Mouse (Mus musculus): ENCODE results near the gene Cep295.
"Not testable (repeated sequence)": the region's sequence is repeated elsewhere in the genome, so short reads cannot be mapped to it uniquely, and the experiment has no call there.

The Cep295 gene

DNA sequence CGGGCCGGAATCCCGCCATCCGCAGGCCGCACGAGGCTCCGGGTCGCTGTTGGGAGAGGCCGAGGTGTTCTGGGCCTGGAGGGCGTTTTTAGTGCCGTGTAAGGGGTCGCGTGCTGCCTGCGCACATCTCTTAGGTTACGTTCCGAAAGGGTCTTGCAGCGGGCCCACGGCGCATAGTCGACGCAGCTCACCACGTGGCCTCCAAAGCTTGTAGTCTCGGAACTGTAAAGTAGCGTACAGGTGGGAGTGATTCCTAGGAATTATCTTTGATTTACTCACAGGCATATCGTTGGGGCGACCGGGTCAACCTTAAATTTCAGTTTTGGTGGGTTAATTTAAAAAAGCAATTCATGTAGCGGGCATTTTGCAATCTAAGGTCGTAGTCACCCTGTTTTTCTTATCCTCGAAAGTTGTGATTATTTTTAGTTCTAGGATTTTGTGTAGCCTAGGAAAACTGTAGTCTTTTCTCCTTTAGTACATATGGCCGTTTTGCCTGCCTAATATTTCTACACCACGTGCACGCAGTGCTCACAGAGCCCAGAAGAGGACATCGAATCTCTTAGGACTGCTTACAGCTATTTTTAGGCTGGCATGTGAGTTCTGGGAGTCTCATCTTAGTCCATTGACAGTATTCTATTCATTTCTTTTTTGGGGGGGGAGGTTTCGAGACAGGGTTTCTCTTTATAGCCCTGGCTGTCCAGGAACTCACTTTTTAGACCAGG is 51.0 kb downstream of the Cep295 start, which contains the start of gene 4931406C07Rik:
Gene 4931406C07Rik (minus strand): TSS at position 51 of the 722 bp plus-strand sequence.
- DNase-seq, result no peak

- peak; percentile 98 to 99 for DNase-seq
Observed at GRCm38 (mm10) chr9:15305503-15306397, 51.8 kb downstream of the Cep295 start, which contains the start of gene Taf1d. Taf1d (plus strand) TSS chr9:15306214.

GRCm38 (mm10) chr9:15302881-15303280 is 54.7 kb downstream of the Cep295 start:
- DNase-seq, result no peak

DNA sequence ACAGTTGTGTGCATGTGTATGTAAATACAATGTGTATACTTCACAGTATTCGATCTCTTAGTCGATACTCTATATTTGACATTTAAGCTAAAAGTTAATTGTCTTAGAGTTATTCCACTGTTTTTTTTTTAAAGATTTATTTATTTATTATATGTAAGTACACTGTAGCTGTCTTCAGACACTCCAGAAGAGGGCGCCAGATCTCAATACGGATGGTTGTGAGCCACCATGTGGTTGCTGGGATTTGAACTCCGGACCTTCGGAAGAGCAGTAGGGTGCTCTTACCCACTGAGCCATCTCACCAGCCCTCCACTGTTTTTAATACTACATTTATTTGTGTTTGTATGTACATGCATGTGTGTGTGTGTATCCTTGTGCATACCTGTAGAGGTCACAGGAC is 55.6 kb downstream of the Cep295 start:
- DNase-seq, result not testable (repeated sequence)

GRCm38 (mm10) chr9:15301399-15301798 is 56.2 kb downstream of the Cep295 start:
- DNase-seq, result peak; percentile 51 to 54

- no peak for DNase-seq
Observed at GRCm38 (mm10) chr9:15300056-15300455, 57.5 kb downstream of the Cep295 start.

DNA sequence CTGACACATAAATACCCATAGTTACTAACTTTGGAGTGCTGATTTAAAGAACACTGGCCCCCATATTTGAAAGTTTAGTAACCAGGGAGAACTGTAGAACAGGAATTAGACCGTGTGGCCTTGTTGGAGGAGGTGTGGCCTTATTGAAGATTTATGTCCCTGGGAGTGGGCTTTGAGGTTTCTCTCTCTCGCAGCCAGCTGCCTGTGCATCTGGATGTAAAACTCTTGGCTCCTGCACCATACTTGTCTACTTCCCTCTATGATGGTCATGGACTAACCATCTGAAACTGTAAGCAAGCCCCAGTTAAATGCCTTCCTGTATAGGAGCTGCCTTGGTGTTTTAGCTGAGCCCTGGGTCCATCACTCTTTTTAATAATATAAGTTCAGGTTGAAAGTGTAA is 59.1 kb downstream of the Cep295 start:
- no peak for DNase-seq

- no peak for DNase-seq
Observed at GRCm38 (mm10) chr9:15297112-15297511, 60.5 kb downstream of the Cep295 start.

- DNase-seq, result no peak
Observed at GRCm38 (mm10) chr9:15289251-15289650, 68.3 kb downstream of the Cep295 start.

DNA sequence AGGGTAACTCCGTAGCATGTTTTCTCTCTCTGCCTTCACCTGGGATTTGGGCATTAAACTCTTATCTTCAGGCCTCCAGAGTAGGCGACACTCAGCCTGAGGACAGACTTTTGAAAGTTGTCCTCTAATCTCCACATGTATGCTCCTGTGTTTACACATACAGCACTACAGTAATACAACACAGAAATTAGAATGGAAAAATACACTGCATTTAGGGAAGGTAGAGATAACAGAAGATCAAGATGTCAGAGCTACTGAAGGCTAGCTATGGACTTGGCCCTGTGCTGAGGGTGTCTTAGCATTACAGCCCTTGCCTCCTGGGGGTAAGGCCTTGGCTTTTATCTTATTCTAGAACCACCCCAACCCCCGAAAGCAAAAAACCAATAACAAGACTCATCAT is 69.2 kb downstream of the Cep295 start:
- no peak for DNase-seq

GRCm38 (mm10) chr9:15287846-15288245 is 69.7 kb downstream of the Cep295 start:
- no peak for DNase-seq

- no peak for DNase-seq
Observed at GRCm38 (mm10) chr9:15285443-15285842, 72.1 kb downstream of the Cep295 start.

- no peak for DNase-seq
Observed at GRCm38 (mm10) chr9:15280491-15280879, 77.1 kb downstream of the Cep295 start.

- DNase-seq, result peak; percentile 95
Observed at GRCm38 (mm10) chr9:15279649-15280490, 77.7 kb downstream of the Cep295 start, which contains the start of gene Med17. Med17 (minus strand) TSS chr9:15279931.

- DNase-seq, result no peak
Observed at GRCm38 (mm10) chr9:15279139-15279648, 78.4 kb downstream of the Cep295 start.

DNA sequence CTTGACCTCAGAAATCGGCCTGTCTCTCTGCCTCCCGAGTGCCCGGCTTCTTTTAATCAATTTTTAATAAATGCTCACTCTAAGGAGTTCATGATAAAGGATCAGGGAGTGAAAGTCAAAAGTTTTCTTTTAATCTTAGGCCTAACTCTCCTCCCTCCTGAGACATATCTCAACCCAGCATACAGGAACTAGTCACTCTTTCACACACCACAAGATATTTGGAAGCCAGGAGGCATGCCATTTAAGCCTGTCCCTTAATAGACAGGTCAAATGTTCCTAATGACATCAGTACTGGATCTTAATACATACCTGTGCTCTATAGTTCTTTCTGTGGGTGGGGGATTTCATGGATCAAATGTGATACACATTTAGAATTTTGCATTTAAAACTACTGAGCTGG is 79.2 kb downstream of the Cep295 start:
- no peak for DNase-seq

- no peak for DNase-seq
Observed at GRCm38 (mm10) chr9:15276855-15277254, 80.7 kb downstream of the Cep295 start.

DNA sequence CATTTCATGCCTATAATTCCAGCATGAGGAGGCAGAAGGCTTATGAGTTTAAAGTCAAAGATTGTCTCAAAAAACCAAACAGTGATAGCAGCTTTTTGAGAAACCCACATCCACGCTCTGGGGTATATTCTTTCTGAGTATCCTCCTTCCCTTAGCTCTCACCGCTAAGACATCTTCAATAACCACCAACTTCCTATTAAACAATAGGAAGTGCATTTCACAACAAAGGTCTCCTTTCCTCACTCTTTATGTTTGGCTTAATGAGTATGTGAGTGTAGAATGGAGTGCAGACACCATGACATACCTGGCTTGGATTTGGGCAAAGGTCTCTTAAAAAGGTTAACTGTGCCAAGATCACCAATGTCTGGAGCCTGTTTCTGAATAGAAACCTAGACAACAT is 83.6 kb downstream of the Cep295 start:
- no peak for DNase-seq

All from lung, postnatal 4 days (tissue).